Mouse (Mus musculus): ENCODE results near the gene Msi1. TPM values are rescaled to one million over a fixed set of nuclear protein-coding genes. Genes with fewer than 3 reads are reported as not detected.
A peak's percentile ranks its signal among the peaks of the same experiment; 100 is the strongest.

Gene Msi1
- 10 to 100 TPM; 57.2 to 62.6 (median 60.8) TPM for total RNA-seq (2022)

GRCm38 (mm10) chr5:115429359-115430186 is at the start of gene Msi1:
Msi1 (plus strand) TSS chr5:115429599.
- DNase-seq (ENCODE audit: low spot score in 2 of 2), result no peak

DNA sequence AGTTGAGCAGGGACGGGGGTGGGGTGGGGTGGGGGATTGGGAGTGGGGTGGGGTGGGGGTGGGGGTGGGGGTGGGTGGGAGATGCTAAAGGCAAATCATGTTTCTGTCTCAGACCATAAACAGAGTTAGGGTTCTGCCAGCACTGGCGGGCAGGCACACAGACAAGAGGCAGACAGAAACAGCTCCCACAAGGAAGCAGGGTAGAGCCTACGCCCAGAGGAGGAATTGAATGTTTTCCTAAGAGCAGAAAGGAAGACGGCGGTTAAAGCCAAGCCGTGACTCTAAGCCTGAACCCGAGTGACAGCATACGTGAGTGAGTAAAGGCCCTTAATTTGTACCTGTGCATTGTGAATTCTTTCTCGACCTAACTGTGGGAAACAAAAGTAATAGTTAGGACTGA is 37.5 kb upstream of the Msi1 start:
- no peak for DNase-seq (ENCODE audit: low spot score in 2 of 2)

DNA sequence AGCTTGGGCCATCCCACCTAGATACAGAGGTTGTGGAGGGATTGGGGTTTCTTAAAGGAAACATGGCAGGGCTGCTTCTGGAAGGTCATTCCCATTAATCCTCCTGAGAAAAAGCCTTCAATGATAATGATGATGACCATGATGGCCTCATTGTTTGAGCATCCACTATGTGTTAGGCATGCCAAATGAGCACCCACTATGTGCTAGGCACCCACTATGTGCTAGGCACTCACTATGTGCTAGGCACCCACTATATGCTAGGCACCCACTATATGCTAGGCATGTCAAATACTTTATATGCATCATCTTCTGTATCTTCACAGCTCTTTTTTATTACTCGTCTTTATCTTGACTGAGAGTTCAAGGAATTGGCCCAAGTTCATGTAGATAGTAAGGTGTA is 36.4 kb upstream of the Msi1 start:
- no peak for DNase-seq (ENCODE audit: low spot score in 2 of 2)

- no peak for DNase-seq (ENCODE audit: low spot score in 2 of 2)
Measured at GRCm38 (mm10) chr5:115394223-115394622, 35.2 kb upstream of the Msi1 start.

DNA sequence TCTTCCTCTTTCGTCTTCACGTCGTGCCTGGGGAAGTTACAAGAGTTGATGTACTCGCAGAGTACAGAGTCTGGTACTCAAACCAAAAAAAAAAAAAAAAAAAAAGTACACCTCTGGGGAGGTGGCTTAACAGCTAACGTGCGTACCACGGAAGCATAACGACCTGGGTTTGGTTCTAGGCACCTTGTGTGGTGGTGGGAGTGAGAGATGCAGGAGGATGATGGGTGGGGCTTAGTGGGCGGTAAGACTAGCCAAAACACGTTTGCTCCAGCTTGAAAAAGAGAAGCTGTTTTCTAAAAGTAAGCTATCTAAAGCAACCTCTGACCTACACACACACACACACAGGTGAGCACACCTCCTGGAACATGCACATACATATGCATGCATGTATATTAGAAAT is 34.6 kb upstream of the Msi1 start:
- DNase-seq (ENCODE audit: low spot score in 2 of 2), result no peak

DNA sequence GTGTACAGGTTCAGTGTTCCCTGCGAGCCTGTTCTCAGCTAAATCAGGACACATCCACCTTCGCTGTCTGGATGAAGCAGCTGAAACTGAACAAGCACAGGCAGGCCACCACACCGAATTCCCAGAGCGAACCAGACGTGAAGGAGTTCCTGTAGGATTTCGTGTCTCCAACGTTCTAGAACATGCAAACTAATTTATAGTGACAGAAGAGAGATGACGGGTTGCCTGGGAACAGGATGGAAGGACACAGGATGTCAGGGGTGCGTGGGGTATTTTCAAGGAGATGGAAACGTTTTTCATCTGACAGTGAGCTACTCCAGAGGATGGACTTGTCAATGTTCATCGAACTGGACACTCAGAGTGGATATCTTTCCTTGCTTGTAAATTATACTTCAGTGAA is 32.7 kb upstream of the Msi1 start:
- no peak for DNase-seq (ENCODE audit: low spot score in 2 of 2)

DNA sequence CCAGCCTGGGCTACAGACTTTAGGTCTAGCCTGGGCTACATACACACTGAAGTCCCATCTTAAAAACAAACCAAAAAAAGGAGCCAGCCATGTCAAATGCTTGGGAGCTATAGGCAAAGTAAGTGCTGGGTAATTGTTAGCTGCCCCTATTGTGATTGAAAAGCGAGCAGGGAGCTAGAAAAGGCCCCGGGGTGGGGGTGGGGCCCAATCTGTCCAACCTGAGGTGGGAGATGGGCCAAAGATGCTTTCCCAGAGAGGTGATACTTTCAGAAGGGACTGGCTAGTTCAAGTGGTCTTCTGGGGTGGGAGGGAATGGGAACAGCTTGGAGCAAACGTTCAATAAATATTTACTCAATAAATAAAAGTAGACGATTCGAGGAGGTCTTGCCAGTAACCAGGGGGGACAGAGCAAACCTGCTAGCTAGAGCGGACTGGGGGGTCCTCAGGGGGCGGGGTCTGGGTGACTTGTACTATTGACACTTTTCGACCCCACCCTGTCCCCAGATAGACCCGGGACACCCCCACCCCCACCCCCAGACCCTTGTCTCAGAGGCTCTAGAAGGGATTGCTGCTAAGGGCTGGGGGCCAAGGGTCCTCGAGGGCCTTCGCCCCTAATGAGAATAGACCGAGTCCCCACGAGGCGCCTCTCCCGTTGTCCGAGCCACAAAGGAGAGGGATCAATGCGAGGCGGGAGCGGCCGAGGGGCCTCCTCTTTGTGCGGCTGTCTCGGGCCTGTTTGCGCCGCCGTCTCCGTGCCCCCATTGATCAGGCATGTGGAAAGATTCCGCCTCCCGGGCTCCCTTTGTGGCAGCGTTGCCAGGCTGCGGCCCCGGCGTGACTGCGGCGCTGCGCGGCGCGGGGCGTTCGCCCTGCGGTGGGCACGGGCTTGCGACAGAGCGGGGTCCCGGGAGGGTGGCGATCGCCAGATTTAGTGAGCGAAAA is 31.3 kb upstream of the Msi1 start:
- peak; percentile 8 to 57 for DNase-seq (ENCODE audit: low spot score in 2 of 2)

GRCm38 (mm10) chr5:115402063-115402462 is 27.3 kb upstream of the Msi1 start:
- DNase-seq (ENCODE audit: low spot score in 2 of 2), result no peak

- no peak for DNase-seq (ENCODE audit: low spot score in 2 of 2)
Measured at GRCm38 (mm10) chr5:115403436-115404140, 25.8 kb upstream of the Msi1 start.

DNA sequence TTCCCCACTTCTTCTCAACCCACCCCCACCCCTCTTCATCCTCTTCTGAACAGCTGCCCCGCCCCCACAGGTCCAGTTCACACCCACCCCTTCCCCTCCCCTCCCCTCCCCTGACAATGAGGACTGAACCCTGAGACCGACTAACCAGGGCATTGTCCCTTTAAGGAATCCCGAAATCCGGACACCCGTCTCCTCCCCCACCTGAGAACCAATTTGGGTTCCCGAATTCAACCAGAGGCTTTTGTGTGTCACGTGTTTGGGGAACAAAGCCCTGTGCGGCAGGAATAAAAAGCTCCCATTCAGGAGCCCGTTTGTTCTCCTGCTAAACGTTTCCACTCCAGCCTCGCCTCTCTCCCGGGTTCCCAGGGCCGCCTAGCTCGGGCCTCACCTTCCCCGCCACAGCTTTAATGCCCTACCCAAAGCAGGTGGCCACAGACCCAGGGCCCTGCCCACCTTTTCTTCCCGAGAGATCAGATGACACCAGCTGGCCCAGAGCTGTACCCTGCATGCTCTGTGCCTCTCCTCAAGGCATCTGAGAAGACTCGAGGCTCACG is 25.1 kb upstream of the Msi1 start:
- DNase-seq (ENCODE audit: low spot score in 2 of 2), result peak; percentile 16 to 21

DNA sequence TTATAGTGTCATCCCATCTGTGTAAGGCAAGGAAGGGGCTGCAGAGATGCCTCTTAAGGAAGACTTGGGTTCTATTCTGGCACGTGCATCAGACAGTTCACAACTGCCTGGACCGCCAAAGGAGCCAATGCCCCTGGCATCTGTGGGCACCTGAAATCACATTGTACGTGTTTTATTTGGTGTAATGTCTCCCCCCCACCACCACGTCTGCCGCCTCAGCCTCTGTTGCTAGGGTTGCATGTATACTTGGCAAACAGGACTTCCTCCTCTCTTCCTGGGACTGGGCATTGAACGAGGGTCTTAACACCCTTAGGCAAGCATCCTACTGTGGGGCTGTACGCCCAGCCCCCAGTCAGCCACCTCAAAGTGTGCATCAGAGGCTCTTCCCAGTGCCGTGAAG is 24.2 kb upstream of the Msi1 start:
- DNase-seq (ENCODE audit: low spot score in 2 of 2), result no peak

- DNase-seq (ENCODE audit: low spot score in 2 of 2), result no peak
Measured at GRCm38 (mm10) chr5:115408110-115408509, 21.3 kb upstream of the Msi1 start.

DNA sequence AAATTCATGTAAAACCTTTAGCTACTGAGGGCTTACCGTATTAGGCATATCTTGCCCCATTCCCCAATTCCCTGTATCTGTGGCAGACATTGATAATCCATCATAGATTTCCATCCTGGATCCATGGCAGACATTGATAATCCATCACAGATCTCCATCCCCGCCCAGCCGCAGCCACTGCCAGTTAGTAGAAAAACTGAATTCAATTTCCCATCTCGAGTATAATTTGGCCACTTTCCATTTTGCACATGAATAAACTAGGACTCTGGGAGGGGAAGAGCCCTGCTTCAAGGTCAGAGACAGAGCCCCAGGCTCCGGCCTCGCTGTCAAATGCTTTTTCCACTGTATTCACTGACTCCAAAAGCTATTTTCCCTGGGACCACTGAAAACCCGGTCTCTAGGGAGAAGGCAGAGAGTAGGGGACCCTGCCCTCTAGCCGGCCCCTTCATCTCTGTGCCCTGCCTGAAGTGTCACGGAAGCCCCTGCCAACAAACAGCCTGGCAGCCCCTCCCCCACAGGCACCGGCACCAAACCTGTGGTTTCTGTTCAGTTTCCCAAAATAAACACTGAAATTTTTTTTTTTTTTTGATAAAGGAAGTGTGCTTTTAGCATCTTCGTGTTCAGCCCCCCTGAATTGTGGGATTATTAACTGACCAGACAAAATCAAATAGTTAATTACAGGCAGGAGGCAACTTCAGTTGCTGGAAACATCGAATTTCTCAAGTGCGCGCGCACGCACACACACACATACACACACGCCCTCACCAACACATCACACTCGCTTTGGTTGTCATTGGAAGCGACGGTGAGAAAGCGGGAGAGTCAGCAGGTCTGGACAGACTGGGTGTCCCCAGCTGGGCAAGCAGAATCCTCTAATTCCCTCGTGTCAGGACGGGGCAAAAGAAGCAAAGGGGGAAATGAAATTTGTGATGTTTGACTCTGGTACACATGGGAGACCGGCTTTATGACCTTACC is 14.0 kb upstream of the Msi1 start:
- DNase-seq (ENCODE audit: low spot score in 2 of 2), result no peak

DNA sequence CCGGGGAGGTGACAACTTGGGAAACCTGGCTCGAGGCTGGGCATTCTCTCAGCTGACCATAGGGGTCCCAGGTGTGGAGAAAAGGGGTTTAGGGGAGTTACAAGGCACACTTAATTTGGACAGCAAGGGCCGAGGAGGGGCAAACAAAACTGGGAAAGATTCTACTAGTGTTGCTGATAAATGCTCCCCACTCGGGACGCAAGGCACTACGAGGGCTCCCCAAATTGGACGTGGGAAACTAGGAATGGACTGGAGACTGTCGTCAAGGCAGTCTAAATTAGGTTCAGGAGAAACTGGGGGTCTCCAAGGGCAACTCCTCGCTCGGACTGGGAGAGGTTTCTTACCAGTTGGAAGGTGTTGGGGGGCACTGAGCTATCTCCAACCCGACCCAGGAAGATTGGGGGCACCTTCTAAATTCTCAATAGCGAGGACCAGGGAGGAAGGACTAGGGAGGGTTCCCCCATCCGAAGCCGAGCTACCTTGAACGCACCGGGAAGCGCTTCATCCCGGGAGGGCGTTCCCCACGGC is 504 bp upstream of the Msi1 start:
- no peak for DNase-seq (ENCODE audit: low spot score in 2 of 2)

GRCm38 (mm10) chr5:115430187-115430960 is 975 bp downstream of the Msi1 start:
- no peak for DNase-seq (ENCODE audit: low spot score in 2 of 2)

DNA sequence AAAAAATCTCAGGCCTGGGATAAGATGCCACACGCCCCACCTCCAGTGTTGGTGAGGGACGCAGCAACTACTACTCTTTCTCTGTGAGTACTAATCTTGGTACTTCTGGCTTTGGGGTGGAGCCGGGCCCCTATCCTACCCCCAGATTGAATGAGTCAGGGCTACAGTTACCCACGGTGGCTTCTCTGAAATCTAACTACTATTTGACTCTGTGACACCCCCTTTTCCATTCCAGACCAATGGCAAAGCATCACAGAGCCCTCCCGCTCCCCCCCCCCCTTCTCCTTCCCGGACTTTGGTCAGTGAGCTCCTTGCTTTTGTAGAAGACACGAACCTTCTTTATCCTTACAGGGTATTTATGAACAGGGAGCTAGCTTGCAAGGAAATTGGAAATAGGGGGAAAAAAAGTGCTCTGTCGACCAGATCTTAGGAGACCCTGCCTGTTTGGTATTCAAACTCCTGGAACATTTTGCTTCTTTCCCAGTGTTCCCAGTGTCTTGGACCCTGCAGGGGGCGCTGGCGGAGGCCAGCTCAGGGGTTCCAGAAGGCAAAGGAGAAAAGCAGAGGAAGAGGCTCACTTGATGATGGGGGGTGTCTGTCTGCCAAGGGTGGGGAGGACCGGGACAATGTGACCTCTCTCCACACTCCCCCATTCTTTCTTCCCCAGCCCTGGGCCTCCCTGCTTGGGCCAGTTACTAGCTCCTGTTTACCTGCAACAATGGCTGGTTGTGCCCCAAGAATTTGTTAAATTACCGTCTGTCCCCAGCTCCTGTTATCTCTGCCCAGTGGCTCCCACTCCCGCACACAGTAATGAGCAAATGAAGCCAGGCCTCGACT is 1.9 kb downstream of the Msi1 start:
- DNase-seq (ENCODE audit: low spot score in 2 of 2), result no peak

GRCm38 (mm10) chr5:115431898-115432259 is 2.5 kb downstream of the Msi1 start:
- DNase-seq (ENCODE audit: low spot score in 2 of 2), result no peak

DNA sequence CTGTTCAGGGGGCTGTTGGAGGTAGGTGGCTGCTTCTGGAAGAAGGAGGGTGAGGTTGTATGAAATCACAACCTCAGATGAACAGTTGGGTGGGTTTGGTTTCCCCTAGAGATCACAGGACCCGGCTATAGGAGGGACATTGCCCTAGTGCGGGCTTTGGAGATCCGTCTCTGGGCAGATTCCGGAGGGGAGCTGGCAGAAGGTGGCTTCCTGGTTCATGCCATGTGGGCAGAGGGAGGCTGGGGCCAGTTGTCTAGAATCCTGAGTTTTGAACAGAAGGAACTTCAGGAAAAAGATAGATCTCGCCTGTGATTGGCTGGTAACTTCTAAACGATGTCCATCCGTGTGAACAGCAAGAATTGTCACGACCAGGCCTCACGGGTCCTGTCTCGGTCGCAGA is 3.0 kb downstream of the Msi1 start:
- DNase-seq (ENCODE audit: low spot score in 2 of 2), result no peak
